Mouse (Mus musculus) left cerebral cortex, adult 8-10 months (tissue): ENCODE measurements around the gene Lcp2. TPM values are rescaled to one million over a fixed set of nuclear protein-coding genes. Genes with fewer than 3 reads are reported as not detected.

Experiments
- DNase-seq, 2 experiments: peaks; one replicate each; pipeline ENCODE4 v3.0.0; 2022; ENCODE audit warnings: low spot score in 2 of 2
- total RNA-seq, 4 experiments: library from RNA; stranded (reverse); gene quantifications; 2 replicates each; pipeline ENCODE4 v1.2.4; 2022

The Lcp2 gene
- total RNA-seq, 4 experiments from 2014 or later, result 2.7 to 6.1 (median 4.5) TPM

DNA sequence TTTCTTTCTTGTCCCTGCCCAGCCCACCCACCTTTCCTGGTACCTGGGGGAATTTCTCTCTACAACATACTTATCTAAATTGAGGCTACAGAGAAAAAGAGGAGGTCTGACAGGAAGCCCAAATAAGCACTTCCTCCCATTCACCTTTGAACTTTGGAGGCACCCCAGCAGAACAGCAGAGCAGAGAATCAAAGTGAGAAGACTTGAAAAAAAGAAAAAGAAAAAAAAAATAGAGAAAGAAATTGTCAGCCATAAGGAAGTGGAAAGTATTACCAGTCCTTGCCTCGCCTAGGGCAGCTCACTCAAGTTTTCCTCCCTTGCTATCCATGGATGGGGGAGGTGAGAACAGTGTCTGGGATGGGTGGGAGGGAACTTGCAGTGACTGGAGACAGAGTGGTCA is 3.9 kb upstream of the Lcp2 start:
- DNase-seq, result no peak

GRCm38 (mm10) chr11:34047542-34047937 is 820 bp downstream of the Lcp2 start:
- DNase-seq, result no peak

DNA sequence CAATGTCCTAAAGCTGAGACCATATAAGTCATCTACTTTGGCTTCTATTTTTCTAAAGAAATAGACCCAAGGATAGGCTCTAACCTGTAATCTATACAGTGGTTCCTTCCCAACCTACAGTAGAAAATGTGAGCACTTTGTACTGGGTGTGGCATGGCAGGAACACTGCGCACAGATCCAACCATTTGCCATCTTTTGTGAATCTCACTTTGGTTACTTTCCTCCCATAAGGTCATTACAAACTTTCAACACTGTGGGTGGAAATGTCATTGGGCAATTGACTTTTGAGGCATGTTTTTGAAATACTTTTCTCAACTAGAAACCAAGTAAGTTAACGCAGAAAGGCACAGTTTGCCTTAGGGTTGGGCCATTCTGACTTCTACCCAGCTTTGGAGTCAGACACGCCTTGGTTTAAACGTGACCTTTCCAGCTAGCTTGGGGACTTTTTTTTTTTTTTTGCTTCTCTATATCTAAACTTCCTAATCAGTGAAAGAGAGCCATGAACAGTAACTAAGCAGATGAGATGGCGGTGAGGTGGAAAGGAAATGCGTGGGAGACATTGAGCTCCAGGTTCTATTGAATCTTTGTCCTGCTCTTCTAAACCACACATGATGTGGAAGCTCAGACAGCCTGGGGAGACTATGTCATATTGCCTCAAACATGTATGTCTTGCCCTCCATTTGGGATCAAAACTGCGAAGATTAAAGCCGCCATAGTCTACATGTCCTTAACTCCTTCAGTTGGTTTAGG is 1.8 kb downstream of the Lcp2 start:
- DNase-seq, result no peak

DNA sequence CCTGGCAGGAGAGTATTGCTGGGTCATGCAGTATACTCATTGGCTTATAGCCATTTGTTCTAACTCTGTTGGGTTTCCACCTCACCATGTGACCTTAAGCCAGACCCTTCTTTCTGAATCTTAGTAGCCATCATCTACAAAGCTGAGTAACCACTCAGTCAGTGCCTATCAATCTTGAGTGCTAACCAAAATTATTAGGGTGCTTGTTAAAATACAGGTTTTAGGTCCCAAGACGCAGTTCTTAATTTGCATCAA is 2.3 kb downstream of the Lcp2 start:
- no peak for DNase-seq

DNA sequence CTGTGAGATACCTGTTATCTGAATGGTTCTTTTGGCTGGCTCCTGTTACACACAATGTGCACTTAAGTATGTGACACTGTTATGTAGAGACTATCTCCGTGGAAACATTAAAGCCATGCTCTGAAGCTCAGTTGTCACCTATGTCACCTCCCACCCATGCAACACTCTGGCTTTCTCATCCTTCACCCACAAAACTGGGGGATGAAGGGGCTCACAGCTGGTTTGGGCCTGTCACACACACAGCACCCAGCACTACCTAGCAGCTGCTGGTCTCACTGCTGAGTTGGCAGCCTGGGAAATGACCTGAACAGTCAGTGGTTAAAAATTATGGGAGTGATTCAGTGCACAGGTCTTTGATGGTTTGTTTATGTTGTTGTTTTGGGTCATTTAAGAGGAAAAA is 3.3 kb downstream of the Lcp2 start:
- DNase-seq, result no peak

DNA sequence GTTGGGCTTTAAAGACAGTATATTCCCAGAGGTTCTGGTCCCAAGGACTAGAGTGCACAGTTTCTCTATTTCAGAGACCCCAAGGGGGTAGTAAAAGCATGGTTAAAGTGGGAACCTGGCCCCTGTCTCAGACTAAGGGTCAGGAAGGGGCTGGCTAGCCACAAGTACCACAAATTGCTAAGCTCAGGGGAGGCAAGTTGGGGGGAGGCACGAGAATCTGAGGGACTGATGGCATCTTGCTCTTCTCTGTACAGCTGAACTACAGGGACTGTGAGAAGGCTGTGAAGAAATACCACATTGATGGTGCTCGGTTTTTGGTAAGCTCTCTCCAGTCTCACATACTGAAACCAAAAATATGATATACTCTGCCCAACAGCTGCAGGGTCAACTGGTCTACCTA is 3.9 kb downstream of the Lcp2 start:
- DNase-seq, result no peak

GRCm38 (mm10) chr11:34053031-34053818 is 6.5 kb downstream of the Lcp2 start:
- DNase-seq, result no peak

- peak in 1 of 2 experiments; percentile 19 for DNase-seq
Measured at GRCm38 (mm10) chr11:34054031-34054727, 7.5 kb downstream of the Lcp2 start.

- no peak for DNase-seq
Measured at GRCm38 (mm10) chr11:34056715-34057114, 10.0 kb downstream of the Lcp2 start.

- no peak for DNase-seq
Measured at GRCm38 (mm10) chr11:34058332-34058731, 11.6 kb downstream of the Lcp2 start.

- no peak for DNase-seq
Measured at GRCm38 (mm10) chr11:34058960-34059359, 12.2 kb downstream of the Lcp2 start.

GRCm38 (mm10) chr11:34061740-34062139 is 15.0 kb downstream of the Lcp2 start:
- DNase-seq, result no peak

- no peak for DNase-seq
Measured at GRCm38 (mm10) chr11:34063257-34063656, 16.5 kb downstream of the Lcp2 start.

DNA sequence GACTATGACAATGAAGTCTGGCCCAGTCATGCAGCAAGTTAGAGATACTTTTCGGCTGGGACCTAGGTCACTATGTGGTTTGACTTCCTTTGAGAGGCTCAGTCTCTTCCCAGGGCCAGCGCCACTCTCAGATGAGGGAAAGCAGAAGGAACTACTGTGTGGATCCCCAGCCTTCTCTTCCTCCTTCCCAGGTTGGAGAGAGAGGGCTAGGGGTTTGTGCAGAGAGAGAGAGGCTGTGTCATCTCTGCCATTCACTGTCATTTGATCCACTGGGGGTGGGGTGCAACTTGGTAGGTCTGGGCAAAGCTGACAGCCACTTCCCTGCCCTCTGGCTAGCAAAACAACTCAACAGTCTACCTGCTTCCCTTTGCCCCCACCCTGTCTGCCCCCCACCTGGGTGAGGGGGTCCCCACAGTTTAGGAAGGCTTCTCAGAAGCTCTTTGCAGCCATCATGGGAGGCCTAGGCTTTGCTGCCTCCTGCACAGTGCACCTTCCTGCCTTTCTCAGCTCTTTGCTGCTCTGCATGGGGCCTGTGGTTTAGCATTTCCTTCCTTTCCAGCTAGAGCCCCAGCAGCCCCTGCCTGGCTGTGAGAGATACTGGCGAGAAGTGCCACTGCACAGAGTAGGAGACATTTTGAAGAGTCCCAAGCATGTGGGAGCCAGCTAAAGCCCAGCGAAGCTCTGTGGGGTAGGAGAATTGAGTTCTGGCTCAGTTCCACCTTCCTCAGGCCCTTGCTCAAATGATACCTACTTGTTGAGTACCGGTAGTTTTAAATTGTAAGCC is 17.2 kb downstream of the Lcp2 start:
- no peak for DNase-seq

DNA sequence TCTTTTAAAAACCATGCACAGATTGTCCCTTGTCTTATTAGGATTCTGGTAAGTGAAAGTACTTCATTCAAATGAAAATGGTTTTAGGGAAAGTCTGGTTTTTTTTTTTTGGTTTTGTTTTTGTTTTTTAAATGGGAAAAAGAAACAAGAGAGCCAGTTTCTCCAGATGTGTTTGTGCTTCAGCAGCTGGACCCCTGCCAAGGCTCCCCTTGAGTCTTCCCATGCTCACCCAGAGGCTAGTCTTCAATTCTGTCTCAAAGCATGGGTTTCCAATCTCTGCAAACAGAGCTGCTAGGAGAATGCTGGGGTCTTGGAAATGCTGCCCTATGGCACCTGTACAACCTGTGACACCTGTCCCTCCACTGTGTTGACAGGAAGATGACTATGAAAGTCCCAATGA is 23.9 kb downstream of the Lcp2 start:
- no peak for DNase-seq

DNA sequence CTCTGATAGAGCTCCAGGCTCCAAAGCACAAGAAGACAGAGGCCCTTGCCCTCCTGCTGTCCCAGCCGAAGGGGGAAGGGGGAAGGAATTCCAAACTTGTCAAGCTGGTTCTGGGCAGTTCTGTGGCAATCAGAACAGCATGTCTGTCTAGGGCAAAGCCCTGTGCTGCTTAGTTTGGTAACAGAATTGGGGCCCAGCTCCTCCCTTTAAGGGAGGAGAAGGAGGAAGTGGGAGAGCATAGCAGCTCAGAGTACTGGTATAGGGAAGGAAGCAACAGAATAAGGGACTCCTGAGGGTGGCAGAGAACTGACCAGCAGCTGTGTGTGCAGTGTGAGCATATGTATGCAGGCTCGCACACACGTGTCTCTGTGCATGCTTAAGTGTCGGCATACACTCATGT is 25.6 kb downstream of the Lcp2 start:
- no peak for DNase-seq

DNA sequence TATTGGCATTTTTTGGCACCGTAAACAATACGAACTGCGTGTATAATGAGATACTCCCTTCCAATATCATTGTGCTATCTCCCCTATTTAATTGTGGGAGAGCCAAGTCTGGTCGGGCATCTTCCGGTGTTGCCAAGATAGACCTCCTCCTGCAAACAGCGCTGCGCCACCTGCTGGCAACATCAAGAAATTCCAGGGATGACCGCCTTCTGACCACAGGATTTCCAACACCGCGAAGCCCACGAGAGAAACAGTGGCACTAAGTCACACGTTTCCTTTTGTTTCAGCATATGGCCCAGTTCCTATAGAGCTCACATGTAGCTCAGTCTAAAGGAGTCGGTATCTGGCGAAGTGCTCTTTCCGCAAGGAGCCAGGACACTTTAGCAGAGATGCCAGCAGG is 27.1 kb downstream of the Lcp2 start:
- DNase-seq, result peak in 1 of 2 experiments; percentile 27

- no peak for DNase-seq
Measured at GRCm38 (mm10) chr11:34077870-34078269, 31.1 kb downstream of the Lcp2 start.

DNA sequence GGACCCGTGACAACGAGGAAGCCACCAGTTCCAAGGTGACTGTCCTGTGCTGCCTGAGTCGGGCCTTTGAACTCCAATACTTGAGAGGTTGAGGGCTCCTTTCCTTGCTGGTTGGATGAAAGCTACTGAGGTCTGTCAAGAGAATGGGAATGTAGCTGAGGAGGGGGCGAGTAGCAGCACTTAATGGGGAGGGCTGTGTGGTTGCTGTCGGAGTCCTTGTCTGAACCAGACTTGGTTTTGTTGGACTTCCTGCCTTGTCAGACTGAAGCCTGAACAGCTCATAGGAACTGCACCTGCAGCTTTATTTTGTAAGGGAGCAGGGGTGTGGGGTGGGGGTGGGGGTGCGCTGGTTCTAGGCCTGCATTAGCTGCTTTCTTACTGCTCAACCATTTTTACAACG is 31.9 kb downstream of the Lcp2 start:
- no peak for DNase-seq

- no peak for DNase-seq
Measured at GRCm38 (mm10) chr11:34079542-34080464, 33.1 kb downstream of the Lcp2 start.

DNA sequence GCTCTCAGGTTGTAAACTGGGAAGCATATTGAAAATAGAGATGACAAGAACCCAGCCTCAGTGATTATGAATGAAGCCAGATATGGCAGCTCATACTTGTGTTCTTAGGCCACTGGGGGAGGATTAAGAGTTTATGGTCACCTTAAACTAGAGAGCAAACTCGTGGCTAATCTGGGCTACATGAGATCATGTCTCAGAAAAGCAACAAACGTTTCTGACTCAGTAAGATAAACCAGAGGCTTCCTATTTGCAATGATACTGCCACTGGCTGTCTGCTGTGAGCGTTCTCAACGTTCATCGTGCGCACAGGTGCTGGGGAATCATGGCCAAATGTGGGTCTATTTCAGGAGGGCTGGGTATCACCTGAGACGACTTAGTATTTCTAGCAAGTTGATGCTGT is 37.1 kb downstream of the Lcp2 start:
- no peak for DNase-seq
